Mouse (Mus musculus) right cerebral cortex, adult 2 months (tissue): ENCODE measurements at regions not wholly inside any gene's neighbourhood (a gene's known extent, or its start where the extent isn't known, plus 50 kb on each side); places are given as distances from the start of the nearest gene placed in this dataset.

Experiments
- DNase-seq, 2 experiments: peaks; one replicate each; pipeline ENCODE4 v3.0.0; 2021 to 2022; ENCODE audit warnings: low spot score in 2 of 2

DNA sequence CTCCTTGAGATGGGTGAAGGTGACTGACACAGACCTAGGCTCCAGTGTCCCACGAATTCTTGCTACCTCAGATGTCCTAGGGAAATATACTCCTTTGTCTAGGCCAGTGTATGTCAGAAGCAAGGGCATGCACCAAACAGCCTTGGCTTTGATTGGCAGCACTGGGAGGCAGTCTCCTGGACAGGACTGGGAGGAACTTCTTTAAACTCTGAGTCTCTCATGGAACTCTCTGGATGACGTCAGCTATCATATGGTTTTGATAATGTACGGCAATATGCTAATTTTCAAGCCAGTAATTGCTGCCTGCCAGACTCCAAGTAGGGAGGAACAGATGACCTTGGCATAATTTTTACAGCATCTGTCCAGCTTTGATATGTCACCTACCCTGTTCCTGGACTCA, 528.5 kb downstream of the Tshz3 start:
- DNase-seq: no peak

DNA sequence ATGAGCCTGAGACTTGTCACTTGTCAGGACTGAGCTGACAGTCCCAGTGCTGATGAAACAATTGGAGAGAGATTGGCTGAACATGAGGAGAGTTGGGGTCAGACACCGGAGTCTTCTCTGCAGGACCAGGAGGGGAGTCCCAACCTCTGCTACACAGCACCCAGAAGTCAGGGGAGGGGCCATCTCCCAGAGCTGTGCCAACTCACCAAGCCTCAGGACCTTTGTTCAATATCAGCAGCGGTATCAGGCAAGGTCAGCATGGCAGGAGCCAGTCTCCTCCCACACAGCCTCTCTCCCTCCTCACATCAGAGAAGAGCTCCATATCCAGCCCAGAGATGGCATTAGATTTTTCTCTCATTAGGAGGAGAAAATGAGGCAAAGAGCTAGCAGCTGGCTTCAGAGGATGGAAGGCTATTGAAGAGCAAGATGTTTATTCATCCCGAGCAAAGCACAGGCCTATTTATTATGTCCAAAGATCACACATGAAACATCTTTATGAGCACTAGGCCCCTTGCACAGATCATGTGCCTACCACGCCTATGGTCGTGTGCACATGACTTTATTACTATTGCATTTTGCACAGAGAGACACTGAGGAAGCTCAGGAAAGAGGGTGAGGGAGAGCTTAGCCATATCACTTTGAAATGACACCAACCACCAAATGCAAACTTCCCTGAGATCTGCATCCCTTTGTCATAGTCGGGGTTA, 532.9 kb downstream of the Tshz3 start:
- DNase-seq: no peak

DNA sequence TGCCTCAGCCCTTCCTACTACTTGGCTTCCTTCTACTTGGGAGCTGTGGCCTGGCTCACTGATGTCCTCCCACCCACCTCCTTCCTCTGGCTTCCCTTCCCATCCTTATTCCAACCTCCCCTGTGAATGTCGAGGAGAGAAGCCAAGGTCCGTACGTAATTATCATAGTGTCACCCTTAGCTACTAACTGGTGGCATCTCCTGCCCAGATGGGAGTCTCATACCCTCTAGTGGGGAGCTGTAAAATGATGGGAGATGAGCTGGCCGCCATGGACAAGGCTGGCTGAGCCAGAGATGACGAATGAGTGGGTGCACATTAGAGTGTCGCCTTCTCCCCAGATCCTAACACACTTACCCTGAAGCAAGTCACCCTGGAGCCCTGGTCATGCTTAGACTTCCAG, 532.6 kb downstream of the Zfp536 start:
- DNase-seq: peak in 1 of 2 experiments; percentile 4

DNA sequence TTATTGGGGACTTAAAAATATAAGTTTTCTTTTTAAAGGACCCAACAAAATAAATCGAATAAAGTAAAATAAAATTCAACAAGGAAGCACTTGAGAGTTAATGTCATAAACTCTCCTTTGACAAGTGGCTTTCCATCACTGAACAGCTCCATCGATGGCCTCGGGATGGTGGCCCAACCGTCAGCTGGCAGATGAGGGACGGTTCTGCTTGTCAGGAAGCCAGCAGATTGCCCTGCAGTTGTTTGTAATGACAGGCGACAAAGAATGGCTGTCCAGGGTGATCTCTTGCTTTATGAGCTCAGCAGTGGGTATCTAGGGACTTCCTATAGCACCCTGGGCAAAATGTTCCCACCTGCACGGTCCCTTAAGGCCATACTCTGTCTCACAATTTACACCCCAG, 531.7 kb downstream of the Zfp536 start:
- DNase-seq: no peak

DNA sequence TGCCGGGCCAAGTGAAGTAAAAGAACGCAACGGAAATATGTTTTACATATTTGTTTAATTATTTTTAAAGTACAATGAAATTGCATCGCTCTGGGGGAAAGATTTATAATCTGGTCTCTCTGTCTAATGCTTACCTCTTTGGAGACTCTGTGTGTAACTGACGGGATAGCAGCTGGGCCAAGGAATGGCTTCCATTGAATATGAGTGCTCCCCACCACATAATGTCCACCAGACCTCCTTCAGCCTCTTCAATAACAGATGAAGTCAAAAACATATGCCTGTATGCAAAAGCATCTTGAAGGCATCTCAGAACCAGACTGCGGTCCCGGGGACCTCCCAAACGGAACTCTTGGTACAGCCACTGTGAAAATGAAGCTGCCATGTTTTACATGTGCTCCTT, 531.0 kb downstream of the Zfp536 start:
- DNase-seq: no peak

DNA sequence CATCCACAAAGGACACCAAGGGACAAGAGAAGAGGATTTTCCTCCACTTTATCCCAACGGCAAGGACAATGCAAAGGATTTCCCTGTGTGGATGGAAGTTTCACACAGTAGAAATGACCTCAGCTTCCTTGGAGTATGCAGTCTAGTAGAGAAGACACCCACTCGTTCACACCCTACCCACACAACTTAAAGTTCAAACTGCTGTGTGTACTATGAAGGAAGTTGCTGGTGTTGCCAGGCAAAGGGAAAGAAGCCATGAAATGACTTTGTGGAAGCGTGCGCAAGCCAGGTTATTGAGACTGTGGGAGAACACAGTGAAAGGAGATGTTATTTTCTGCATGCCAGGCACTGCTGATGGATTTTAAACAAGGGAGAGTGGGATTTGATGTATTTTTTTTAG, 527.3 kb downstream of the Zfp536 start:
- DNase-seq: peak; percentile 55 to 75

DNA sequence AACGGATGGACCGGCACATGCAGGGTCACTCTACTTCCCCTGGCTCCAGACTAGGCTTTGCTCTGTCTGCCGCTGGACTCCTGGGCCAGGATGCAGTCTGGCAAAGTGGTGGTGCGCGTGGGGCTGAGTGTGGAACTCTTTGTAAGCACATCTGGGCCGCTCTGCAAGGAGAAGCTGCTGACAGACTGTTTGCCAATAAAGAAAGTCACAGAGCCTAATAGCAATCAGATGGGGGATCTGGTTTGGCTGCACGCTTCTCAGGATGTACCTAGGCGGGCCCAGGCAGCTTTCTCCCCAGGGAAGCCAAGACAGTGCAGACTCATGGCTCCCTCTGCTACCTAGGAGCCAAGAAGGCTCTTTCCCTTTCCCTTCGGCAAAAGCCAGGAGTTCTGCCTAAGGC, 519.0 kb downstream of the Zfp536 start:
- no peak for DNase-seq

DNA sequence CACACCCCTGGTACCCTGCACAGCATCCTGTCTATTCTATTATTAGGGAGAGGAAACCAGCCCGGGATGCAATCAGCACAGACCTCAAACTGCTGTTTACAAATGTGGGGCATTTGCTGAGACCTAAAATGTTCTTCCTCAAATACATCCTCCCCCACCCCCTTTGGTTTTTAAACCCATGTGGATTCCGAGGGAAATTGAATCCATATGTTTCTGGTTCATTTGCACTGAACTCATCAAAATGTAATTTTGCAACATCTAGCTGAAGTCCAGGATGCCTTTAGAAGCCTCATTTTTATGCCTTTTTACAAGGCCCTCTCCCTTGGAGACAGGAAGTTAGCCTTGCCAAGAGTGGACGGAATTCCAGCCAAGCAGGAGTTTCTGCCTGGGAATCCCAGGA, 517.6 kb downstream of the Zfp536 start:
- DNase-seq: no peak

DNA sequence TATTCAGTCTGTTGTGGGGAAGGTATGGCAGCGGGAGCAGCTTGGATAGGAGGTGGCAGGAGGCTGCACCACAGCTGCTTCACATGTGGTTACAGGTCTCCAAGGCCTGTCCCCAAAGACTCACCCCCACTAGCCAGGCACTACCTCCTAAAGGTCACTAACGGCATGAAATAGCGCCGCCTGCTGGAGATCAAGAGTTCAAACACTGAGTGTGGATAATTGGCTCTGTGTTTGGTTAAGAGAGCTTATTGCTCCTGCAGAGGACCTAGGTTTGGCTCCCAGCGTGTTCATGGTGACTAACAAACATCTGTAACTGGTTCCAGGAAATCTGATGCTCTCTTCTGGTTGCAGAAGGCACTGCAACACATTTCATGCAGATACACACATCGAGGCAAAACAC, 514.1 kb downstream of the Zfp536 start:
- no peak for DNase-seq

DNA sequence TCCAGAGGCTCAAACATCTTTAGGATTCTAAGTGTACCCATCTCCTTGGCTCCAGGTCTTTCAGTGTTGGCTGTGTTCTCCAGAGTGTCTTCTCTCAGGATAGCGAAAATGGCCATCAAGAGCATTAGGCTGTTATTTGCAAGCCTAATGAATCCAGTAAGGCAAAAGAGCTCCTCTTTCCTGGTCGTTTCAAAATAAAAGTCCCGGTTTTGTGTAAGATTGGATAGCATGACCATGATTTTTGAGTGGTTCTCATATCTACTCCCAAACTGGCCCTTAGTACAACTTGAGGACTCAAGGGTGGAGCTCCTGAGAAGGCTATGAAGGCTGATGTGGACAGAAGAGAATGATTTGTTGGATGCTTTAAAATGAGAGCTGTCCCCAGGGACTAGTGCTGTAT, 510.6 kb downstream of the Zfp536 start:
- DNase-seq: no peak

DNA sequence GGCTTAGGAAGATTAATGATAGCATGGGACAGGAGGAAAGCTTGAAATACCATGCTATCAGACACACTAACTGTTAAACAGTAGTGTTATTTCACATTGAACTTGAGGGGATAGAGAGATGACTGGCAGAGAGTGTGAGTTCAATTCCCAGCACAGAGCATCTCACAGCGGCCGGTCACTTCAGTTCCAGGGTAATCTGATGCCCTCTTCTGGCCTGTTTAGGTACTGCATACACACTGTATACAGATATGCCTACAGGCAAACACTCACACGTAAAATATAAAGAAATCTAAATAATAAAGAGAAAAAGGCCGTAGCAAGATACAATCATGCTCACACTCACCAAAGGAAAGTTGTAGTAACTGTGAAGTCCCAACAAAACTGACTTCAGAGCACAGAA, 506.0 kb downstream of the Zfp536 start:
- DNase-seq: no peak

DNA sequence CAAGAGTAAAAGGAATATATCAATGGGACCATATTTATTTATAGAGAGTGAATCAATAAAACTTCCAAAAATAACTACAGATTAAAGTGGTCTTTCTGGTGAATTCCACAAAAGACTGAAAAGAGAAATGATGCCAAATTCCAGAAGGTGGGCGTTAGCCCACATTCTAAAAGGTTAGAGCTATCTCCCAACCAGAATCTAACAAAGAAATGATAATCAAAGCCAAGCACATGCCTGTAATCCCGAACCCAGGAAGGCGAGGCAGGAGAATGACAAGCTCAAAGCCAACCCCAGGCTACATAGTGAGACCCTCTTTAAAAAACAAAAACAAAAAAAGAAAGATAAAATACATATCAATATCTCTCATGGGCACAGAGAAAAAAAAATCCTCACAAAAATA, 502.6 kb downstream of the Zfp536 start:
- no peak for DNase-seq

DNA sequence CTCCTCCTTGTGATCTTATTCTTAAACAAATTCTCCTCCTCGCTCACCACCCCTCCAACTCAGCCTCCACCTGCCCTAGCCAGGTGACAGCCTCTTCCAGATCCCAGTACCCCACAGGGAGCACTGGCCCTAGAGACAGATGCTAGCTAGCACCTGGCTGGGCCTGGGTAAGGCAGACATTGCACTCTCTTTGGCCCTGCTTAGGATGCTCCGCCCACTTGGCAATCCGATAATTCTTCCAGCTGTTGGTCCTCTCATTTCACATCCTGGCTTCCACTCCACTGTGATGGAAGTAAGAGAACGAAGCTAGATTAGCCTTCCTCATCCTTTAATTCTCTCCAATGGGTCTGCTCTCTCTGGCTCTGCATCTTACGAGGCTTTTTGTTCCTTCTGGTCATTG, 483.4 kb downstream of the Zfp536 start:
- DNase-seq: no peak

DNA sequence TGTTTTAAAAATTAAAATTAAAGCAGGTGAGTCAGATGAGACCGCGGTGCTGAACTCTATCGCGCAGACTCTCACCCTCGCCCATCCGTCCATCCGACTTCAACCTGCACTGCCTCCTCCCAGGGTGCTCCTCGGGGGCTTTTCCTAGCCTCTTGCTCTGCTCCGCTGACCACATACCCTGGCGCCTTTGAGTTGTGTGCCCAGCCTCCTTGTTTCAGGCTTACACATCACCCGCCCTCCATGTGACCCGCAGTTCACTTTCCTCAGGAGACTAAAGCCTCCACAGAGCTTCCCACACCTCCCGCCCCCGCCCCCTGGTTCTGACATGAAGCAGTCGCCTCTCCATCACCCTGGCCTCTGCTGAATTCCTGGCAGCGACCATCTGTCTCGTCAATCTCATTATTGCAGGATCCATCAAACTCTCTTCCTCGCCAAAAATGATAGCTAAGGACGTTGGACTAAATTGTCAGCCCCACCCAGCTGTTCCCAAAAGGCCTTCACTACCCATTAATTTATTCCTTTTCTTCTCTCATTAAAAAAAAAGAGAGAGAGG, 482.9 kb downstream of the Zfp536 start:
- no peak for DNase-seq

DNA sequence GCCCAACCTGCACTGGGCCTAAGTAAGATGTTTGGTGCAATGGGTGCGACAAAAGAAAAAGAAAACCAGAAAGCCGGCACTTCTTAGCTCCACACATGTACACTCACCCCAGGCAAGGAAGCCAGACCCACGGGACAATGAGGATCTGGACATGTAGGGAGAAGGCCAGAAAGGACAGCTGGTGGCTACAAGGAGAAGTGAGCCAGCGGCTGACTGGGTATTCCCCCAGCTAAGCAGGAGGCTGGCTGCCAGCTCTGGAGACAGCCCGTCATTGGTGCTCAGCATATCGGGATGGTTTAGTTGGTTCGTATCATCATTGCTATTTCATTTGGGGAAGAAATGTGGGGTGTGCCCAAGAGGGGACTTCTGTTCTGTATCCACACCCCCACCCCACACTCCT, 481.7 kb downstream of the Zfp536 start:
- DNase-seq: no peak

DNA sequence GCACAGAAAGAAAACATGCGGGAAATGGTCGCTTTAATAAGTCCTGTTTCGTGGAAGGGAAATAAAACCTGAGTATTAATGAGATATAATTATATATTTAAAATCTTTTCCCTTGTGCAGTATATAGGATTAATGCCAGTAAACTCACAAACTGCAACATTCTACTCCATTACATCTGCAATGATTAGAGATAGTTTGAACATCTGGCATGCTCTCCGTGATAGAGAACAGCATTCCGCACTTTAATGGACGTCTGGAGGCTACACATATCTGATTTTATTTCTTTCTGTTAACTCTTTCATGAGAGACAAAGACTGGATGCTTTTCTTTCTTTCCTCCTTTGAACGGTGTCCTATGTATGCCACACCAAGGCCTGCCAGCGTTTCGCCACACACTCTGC, 480.9 kb downstream of the Zfp536 start:
- DNase-seq: no peak

DNA sequence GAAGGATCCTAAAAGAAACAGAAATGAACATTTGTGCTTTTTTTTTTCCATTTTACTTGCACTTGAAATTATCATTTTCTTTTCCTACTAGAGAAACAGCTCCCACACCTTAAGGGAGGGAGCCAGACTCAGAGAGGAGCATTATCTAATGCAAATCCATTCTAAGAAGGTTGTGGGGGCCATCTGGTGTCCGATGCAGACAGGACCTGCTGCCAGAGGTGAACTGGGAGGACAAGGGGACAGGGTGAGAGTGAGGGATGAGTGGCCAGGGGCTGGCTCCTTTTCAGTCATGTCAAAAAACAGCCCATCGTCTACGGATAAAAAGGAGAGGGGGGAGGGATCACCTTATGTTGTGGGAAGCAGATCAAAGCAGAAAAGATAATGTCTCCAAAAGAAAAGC, 474.6 kb downstream of the Zfp536 start:
- DNase-seq: peak; percentile 26 to 34

DNA sequence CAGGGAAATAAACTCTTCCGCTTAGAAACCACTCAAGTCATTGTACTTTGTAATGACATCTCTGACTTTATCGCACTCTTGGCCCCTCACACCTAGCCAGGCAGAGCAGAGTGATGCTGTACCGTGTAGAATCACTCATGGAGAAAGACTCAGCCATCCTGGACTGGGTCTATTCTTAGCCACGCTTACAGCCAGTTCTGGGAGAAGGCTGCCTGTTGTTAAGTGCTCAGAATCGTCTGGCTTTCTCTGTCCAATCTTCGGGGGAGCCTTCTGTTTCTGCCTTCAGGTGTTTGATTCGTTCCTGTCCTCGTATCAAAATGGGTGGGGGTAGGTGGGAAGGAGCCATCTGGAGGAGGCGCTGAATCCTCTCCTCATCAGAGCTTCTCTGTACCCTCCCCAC, 468.0 kb downstream of the Zfp536 start:
- DNase-seq: peak in 1 of 2 experiments; percentile 9

DNA sequence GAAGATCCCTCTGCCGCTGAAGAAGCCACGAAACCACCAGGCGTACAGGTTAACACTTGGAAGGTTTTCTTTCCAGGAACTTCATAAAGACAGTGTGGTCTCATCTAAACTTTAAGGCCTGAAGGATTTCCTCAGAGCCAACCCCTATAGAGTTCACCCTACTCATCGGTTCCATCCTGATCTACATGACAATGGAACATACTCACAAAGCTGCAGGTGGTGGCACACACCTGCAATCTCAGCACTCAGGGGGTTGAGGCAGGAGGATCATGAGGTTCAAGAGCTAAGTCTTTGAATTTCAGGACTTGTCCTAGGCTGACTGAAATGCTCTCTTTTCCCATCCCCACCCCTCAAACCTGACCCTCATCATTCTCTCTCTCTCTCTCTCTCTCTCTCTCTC, 466.2 kb downstream of the Zfp536 start:
- DNase-seq: no peak

DNA sequence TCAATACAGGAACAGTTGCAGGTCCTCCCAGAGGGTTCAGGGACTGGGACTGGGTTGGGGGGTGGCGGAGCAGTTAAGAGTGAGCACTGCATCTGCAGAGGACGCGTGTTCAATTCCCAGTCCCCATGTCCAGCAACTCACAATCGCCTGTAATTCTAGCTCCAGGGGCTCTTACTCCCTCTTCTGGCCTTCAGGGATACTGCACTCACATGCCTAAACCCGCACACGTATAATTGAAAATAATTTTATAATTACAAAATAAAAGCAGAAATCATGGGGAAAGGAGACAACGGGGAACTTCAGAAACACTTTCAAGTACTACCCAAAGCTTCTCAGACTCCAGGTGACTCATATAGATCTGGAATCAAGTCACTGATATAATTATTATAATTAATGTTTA, 448.8 kb downstream of the Zfp536 start:
- DNase-seq: no peak

DNA sequence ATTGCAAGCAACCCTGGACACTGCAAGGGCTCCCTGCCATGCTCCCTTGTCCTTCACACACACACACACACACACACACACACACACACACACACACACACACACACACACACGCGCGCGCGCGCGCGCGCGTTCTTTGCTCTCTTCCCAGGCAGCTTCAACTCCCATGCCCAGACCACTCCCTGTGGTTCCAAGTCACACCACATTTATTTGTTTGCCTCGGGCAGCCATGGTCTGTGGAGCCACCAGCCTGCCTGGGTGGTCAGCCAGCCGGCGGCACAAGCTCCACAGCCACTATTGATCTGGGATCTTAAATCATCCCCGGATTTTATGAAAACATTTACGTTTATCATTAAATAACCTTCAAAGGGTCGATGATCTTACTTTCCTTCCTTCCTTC, 440.0 kb downstream of the Zfp536 start:
- no peak for DNase-seq

DNA sequence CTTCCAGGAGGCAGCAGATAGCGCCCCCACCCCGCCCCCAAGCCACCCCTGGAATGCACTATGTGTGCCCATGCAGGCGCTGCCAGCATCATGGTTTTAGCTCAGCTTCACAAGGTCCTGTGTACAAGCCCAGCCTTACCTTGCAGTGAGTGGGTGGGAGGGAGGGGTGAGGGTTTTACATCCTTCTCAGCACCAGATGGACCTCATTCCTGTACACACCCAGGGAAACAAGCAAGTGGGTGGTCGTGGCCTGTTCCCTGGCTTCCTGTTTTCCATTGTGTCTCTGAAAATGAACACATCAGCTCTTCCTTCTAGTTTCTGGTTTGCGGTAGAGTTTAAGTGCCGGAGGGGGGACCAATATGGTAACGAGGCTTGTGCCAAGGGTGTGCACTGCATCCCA, 438.2 kb downstream of the Zfp536 start:
- no peak for DNase-seq

DNA sequence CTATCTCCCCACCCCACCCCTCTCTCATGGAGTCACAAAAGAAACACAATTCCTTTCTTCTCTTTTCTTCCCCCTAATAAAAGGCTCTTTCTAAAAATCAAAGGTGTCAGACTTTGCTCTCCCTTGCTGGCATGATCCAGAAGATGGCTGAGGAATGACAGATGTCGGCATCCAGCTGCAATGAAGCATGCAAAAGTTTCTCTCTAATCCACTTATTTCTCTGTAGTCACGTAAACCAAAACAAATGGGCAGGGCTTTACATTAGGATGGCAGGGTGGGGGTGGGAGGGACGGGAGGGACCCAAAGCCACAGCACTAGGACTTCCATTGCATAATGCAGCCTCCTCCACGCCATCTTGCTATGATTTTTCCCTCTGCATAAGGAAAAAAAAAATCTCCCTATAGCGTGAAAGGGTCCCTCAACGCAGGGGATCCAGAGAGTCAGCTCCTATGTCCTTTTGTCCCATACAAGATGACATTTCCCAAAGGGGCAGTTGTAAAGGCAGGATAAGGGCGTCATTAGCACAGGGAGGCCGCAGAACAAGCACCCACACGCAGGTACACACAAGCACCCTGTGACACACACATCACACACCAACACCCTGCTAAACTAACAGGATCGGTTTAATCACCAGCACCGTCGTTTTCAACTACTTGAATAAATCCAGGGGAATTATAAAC, 437.1 kb downstream of the Zfp536 start:
- no peak for DNase-seq
